Mouse (Mus musculus) spleen, adult 2 months (tissue): ENCODE results near the gene Rad51d.

Experiments
- CTCF ChIP-seq: fragments of 200-500 bp; IDR thresholded peaks from 2 replicates; pipeline ENCODE4 v1.5.1; 2011; ENCODE audit warnings: mild to moderate bottlenecking, inconsistent platforms; ENCODE audit not compliant: insufficient read depth, insufficient read length, insufficient replicate concordance; ENCODE audit errors: extremely low read depth
- POLR2A ChIP-seq: fragments of 200-500 bp; IDR thresholded peaks from 2 replicates; pipeline ENCODE4 v1.6.1; 2011; ENCODE audit warnings: low read depth, low read length, inconsistent platforms

- TF ChIP-seq CTCF (no peak), POLR2A (no peak)
These were observed 30.4 kb upstream of the Rad51d start for GRCm38 (mm10) chr11:82920768-82921167.
